Mouse (Mus musculus): ENCODE measurements around the gene Tprgl. TPM values are rescaled to one million over a fixed set of nuclear protein-coding genes. Genes with fewer than 3 reads are reported as not detected.

The Tprgl gene
- polyA plus RNA-seq, 1 experiment from 2014 or later = 171 TPM

GRCm38 (mm10) chr4:154134803-154135202 is 25.7 kb downstream of the Tprgl start:
- Histone ChIP-seq H3K9ac (replicated peaks) (no peak overlapping the region), H3K36me3 (no peaks in the 10 kb centered on the region), H3K4me3 (no peak overlapping the region), H3K4me1 (peaks cover 6% of the 10 kb centered on the region), H3K27me3 (peaks cover 48% of the 10 kb centered on the region), H3K27ac (replicated peaks) (no peak overlapping the region), H3K4me2 (replicated peaks) (no peak overlapping the region), H3K9me3 (no peaks in the 10 kb centered on the region)
- WGBS = 71% methylated on average over 4 of the region's 4 CpGs
- ATAC-seq (replicated peaks) = no peak

GRCm38 (mm10) chr4:154131894-154132293 is 28.6 kb downstream of the Tprgl start:
- H3K27me3 ChIP-seq = peaks cover 22% of the 10 kb centered on the region
- H3K9ac ChIP-seq (replicated peaks) = no peak overlapping the region
- WGBS = 74% methylated on average over 4 of the region's 4 CpGs
- no peaks in the 10 kb centered on the region for H3K36me3 ChIP-seq
- H3K9me3 ChIP-seq = no peaks in the 10 kb centered on the region
- no peak overlapping the region for H3K27ac ChIP-seq (replicated peaks)
- H3K4me1 ChIP-seq = no peaks in the 10 kb centered on the region
- no peak overlapping the region for H3K4me2 ChIP-seq (replicated peaks)
- H3K4me3 ChIP-seq = no peak overlapping the region
- ATAC-seq (replicated peaks) = no peak

- Histone ChIP-seq H3K27me3 (peaks cover 6% of the 10 kb centered on the region; the same call in 1 of the 2 replicates), H3K9me3 (no peaks in the 10 kb centered on the region), H3K9ac (replicated peaks) (no peak overlapping the region), H3K27ac (replicated peaks) (no peak overlapping the region), H3K4me3 (no peak overlapping the region), H3K36me3 (no peaks in the 10 kb centered on the region), H3K4me1 (no peaks in the 10 kb centered on the region), H3K4me2 (replicated peaks) (no peak overlapping the region)
- ATAC-seq (replicated peaks) = no peak
These were observed 30.5 kb downstream of the Tprgl start for GRCm38 (mm10) chr4:154129950-154130349.

GRCm38 (mm10) chr4:154127273-154127672 is 33.2 kb downstream of the Tprgl start:
- Histone ChIP-seq H3K27me3 (no peaks in the 10 kb centered on the region), H3K9ac (replicated peaks) (no peak overlapping the region), H3K4me2 (replicated peaks) (no peak overlapping the region), H3K4me1 (no peaks in the 10 kb centered on the region), H3K9me3 (no peaks in the 10 kb centered on the region), H3K36me3 (no peaks in the 10 kb centered on the region), H3K27ac (replicated peaks) (no peak overlapping the region), H3K4me3 (no peak overlapping the region)
- 71% methylated on average over 3 of the region's 3 CpGs for WGBS
- no peak for ATAC-seq (replicated peaks)

GRCm38 (mm10) chr4:154125202-154125601 is 35.3 kb downstream of the Tprgl start:
- H3K36me3 ChIP-seq = no peaks in the 10 kb centered on the region
- H3K4me3 ChIP-seq = no peak overlapping the region
- H3K4me2 ChIP-seq (replicated peaks) = no peak overlapping the region
- H3K27ac ChIP-seq (replicated peaks) = no peak overlapping the region
- ATAC-seq (replicated peaks) = no peak
- 75% methylated on average over 5 of the region's 5 CpGs for WGBS
- H3K4me1 ChIP-seq = no peaks in the 10 kb centered on the region
- no peaks in the 10 kb centered on the region for H3K27me3 ChIP-seq
- H3K9ac ChIP-seq (replicated peaks) = no peak overlapping the region
- no peaks in the 10 kb centered on the region for H3K9me3 ChIP-seq

- 86% methylated on average over 6 of the region's 6 CpGs for WGBS
- H3K27ac ChIP-seq (replicated peaks) = no peak overlapping the region
- ATAC-seq (replicated peaks) = no peak
- no peaks in the 10 kb centered on the region for H3K36me3 ChIP-seq
- H3K4me1 ChIP-seq = no peaks in the 10 kb centered on the region
- H3K4me2 ChIP-seq (replicated peaks) = no peak overlapping the region
- no peaks in the 10 kb centered on the region for H3K27me3 ChIP-seq
- H3K9ac ChIP-seq (replicated peaks) = no peak overlapping the region
- no peaks in the 10 kb centered on the region for H3K9me3 ChIP-seq
- H3K4me3 ChIP-seq = no peak overlapping the region
These were observed 36.9 kb downstream of the Tprgl start for GRCm38 (mm10) chr4:154123553-154123952.

GRCm38 (mm10) chr4:154122374-154122773 is 38.1 kb downstream of the Tprgl start:
- no peaks in the 10 kb centered on the region for H3K36me3 ChIP-seq
- H3K27me3 ChIP-seq = no peaks in the 10 kb centered on the region
- H3K9me3 ChIP-seq = no peaks in the 10 kb centered on the region
- ATAC-seq (replicated peaks) = no peak
- H3K4me1 ChIP-seq = no peaks in the 10 kb centered on the region
- H3K4me3 ChIP-seq = no peak overlapping the region
- no peak overlapping the region for H3K4me2 ChIP-seq (replicated peaks)
- 75% methylated on average over 7 of the region's 7 CpGs for WGBS
- H3K9ac ChIP-seq (replicated peaks) = no peak overlapping the region
- H3K27ac ChIP-seq (replicated peaks) = no peak overlapping the region

- no peak for ATAC-seq (replicated peaks)
- 62% methylated on average over 11 of the region's 11 CpGs for WGBS
- no peak overlapping the region for H3K9ac ChIP-seq (replicated peaks)
These were observed 38.7 kb downstream of the Tprgl start for GRCm38 (mm10) chr4:154121800-154122199.

GRCm38 (mm10) chr4:154119208-154119607 is 41.3 kb downstream of the Tprgl start:
- no peaks in the 10 kb centered on the region for H3K4me1 ChIP-seq
- no peaks in the 10 kb centered on the region for H3K27me3 ChIP-seq
- H3K36me3 ChIP-seq = no peaks in the 10 kb centered on the region
- H3K4me2 ChIP-seq (replicated peaks) = no peak overlapping the region
- no peak overlapping the region for H3K9ac ChIP-seq (replicated peaks)
- H3K9me3 ChIP-seq = no peaks in the 10 kb centered on the region
- WGBS = 88% methylated on average over 9 of the region's 9 CpGs
- H3K4me3 ChIP-seq = no peak overlapping the region
- ATAC-seq (replicated peaks) = no peak
- H3K27ac ChIP-seq (replicated peaks) = no peak overlapping the region

More at GRCm38 (mm10) chr4:154121800-154122199, 38.7 kb downstream of the Tprgl start:
- no peaks in the 10 kb centered on the region for H3K27me3 ChIP-seq
- H3K4me3 ChIP-seq = no peak overlapping the region
- H3K27ac ChIP-seq (replicated peaks) = no peak overlapping the region
- H3K36me3 ChIP-seq = no peaks in the 10 kb centered on the region
- no peaks in the 10 kb centered on the region for H3K9me3 ChIP-seq
- no peak overlapping the region for H3K4me2 ChIP-seq (replicated peaks)
- H3K4me1 ChIP-seq = no peaks in the 10 kb centered on the region

- Histone ChIP-seq H3K4me3 (no peak overlapping the region), H3K4me1 (no peaks in the 10 kb centered on the region), H3K27ac (replicated peaks) (no peak overlapping the region), H3K9me3 (no peaks in the 10 kb centered on the region), H3K4me2 (replicated peaks) (no peak overlapping the region), H3K9ac (replicated peaks) (no peak overlapping the region), H3K36me3 (no peaks in the 10 kb centered on the region), H3K27me3 (no peaks in the 10 kb centered on the region)
- WGBS = 76% methylated on average over 9 of the region's 9 CpGs
- ATAC-seq (replicated peaks) = no peak
These were observed 41.7 kb downstream of the Tprgl start for GRCm38 (mm10) chr4:154118782-154119181.

GRCm38 (mm10) chr4:154116421-154116820 is 44.0 kb downstream of the Tprgl start:
- WGBS = 38% methylated on average over 7 of the region's 7 CpGs
- no peak for ATAC-seq (replicated peaks)
- no peak overlapping the region for H3K4me3 ChIP-seq
- no peak overlapping the region for H3K9ac ChIP-seq (replicated peaks)
- H3K27me3 ChIP-seq = no peaks in the 10 kb centered on the region
- H3K27ac ChIP-seq (replicated peaks) = no peak overlapping the region
- H3K36me3 ChIP-seq = no peaks in the 10 kb centered on the region
- no peak overlapping the region for H3K4me2 ChIP-seq (replicated peaks)
- H3K4me1 ChIP-seq = no peaks in the 10 kb centered on the region
- no peaks in the 10 kb centered on the region for H3K9me3 ChIP-seq

- H3K9me3 ChIP-seq = no peaks in the 10 kb centered on the region
- ATAC-seq (replicated peaks) = no peak; the same call in 1 of the 2 replicates
- H3K27ac ChIP-seq (replicated peaks) = peak overlapping the region; percentile 41
- H3K27me3 ChIP-seq = no peaks in the 10 kb centered on the region
- 75% methylated on average over 11 of the region's 11 CpGs for WGBS
- H3K36me3 ChIP-seq = no peaks in the 10 kb centered on the region
- 0 out of 2 replicates have a peak overlapping the region, but pooled peaks have one; percentile 5 for H3K4me2 ChIP-seq (replicated peaks)
- H3K4me3 ChIP-seq = no peak overlapping the region
- H3K4me1 ChIP-seq = peaks cover 8% of the 10 kb centered on the region; the same call in 1 of the 2 replicates
- H3K9ac ChIP-seq (replicated peaks) = no peak overlapping the region
These were observed 50.6 kb downstream of the Tprgl start for GRCm38 (mm10) chr4:154109850-154110243.

GRCm38 (mm10) chr4:154109216-154109849 is 51.1 kb downstream of the Tprgl start:
- Histone ChIP-seq H3K9ac (replicated peaks) (no peak overlapping the region), H3K4me1 (peaks cover 8% of the 10 kb centered on the region; the same call in 1 of the 2 replicates), H3K4me3 (no peak overlapping the region), H3K4me2 (replicated peaks) (0 out of 2 replicates have a peak overlapping the region, but pooled peaks have one; percentile 5), H3K9me3 (no peaks in the 10 kb centered on the region), H3K27me3 (no peaks in the 10 kb centered on the region), H3K27ac (replicated peaks) (peak overlapping the region; percentile 41), H3K36me3 (no peaks in the 10 kb centered on the region)
- ATAC-seq (replicated peaks) = peak; percentile 74
- whole genome bisulfite sequencing = 46% methylated on average over 18 of the region's 18 CpGs
